Mouse (Mus musculus) gonadal fat pad, adult 2 months (tissue): ENCODE data around the gene Pde4d. TPM values are rescaled to one million over a fixed set of nuclear protein-coding genes. Genes with fewer than 3 reads are reported as not detected.

ENCODE experiments used
- DNase-seq: peaks from one replicate; pipeline ENCODE4 v3.0.0-alpha.2; 2012; ENCODE audit warnings: low read depth
- polyA plus RNA-seq: library from polyadenylated mRNA; depleted of rRNA; stranded (reverse); fragments of >200 nt; gene quantifications from 2 replicates; pipeline ENCODE4 v1.2.3, GENCODE M21; 2012

Pde4d gene
- polyA plus RNA-seq, 1 experiment = 10.0 TPM

DNA sequence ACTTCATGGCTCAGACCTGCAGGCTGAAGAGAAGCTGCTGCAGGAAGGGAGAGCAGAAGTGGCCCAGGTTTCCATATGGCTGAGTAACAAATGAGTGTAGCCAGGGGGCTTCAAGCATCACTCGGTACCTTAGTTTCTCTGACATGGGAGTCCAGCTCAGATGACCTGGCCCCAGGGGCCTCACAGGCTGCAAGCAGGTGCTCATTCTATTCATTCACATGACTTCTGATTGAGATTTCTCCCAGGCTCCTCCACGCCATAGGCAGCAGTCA is 719.5 kb downstream of the Pde4d start:
- DNase-seq = no peak

GRCm38 (mm10) chr13:109171688-109172087 is 721.9 kb downstream of the Pde4d start:
- DNase-seq = no peak

DNA sequence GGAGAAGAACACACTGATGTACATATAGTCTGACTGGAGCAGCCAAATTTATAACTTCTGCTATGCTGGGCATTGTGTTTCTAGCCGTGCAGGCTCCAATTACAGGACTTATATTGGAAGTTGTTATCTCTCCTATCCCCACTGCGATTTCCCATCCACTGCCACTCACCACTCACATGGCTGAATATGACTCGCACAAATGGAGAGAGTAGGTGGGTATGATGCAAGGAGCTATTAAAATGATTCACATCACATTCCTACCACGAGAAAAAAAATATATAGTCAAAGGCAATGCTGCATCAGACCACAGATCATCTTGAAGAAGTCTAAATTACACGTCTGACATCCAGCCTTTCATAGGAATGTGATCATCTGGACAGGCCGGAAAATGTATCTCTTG is 725.5 kb downstream of the Pde4d start:
- DNase-seq = no peak

- no peak for DNase-seq
Measured at GRCm38 (mm10) chr13:109175852-109176621, 726.3 kb downstream of the Pde4d start.

DNA sequence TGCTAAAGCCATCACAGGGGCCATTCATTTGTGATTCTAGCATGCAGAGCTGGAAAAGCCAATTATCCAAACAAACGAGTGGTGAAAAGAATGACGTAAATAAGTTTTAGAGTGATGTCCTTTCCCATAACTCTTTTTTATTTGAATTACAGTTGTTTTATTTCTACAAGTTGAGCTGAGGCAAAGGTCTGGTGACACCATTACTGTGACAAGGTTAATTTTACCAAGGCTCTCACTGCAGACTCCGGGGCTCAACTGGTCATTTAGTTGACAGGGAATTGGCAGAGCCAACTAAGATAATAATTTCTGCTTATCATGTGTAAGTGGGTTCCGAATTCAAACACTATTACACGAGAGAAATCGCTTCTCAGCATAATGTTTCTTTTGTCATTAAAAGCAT is 731.6 kb downstream of the Pde4d start:
- no peak for DNase-seq

DNA sequence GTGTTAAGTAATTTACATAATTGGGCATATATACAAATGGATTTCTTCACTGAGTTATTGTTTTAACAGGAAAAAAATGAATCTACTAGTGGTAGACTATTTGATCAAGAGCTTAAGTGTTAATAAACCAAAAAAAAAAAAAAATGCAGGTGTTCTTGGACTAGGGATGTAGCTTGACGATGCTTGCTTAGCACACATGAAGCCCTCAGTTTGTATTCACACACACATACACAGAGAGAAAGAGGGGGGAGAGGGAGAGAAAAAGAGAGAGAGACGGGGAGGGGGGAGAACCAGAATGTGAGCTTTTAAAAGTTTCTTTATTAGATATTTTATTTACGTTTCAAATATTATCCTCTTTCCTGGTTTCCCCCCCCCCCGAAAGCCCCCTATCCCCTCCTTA is 740.9 kb downstream of the Pde4d start:
- DNase-seq = no peak

DNA sequence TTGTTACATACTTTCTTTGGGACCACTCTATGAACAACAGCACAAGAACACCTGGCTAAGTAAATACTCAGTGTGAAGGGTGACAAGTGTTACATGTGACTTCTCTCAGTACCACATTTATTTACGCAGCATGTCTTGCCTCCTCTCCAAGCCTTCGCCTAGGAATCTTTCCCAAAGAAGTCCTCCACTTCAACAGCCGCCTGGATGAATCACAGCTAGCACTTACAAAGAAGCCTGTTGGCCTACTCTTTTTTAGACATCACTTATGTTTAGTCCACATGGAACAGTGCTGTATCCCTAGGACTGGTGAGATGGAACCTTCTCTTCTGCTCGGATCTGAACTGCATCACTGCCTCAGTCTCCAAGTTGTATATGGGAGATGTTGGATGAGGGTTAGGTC is 741.4 kb downstream of the Pde4d start:
- no peak for DNase-seq

- no peak for DNase-seq
Measured at GRCm38 (mm10) chr13:109205541-109205940, 755.8 kb downstream of the Pde4d start.

DNA sequence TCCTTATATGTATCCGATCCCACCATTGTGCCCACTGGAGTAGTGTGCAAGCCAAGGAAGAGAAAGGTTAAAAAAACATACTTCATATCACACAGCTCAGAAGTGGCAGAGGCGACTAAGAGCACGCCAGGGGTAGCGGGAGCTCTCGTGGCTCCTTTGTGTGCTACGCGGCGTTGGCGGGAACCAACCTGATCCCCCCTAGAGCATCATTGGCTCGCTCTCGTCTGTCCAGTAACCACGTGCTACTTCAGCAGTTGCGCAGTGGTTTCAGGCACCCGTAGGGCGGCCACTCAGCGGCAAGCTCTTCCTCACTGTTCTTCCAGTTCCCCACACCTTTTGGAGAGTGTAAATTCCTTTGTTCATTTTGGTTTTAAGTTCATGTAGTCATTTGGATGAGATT is 758.9 kb downstream of the Pde4d start:
- DNase-seq = no peak

DNA sequence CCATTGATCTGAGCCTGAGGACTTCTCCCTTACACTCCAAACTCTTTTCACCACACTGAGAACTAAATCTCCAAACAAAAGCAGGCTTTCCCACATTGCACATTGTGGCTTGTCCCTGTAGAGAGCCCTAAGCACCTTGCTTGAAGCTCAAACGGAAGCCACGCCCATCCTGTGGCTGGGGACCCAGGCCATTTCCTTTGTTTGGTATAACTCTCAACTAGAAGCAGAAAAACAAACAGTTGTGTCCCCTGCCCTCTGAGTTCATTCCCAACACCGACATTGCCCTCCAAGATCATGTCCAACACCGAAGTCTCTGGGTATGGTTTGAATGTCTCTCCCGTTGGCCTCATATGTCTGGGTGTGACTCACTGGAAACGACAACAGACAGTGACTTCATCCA is 759.7 kb downstream of the Pde4d start:
- no peak for DNase-seq

- no peak for DNase-seq
Measured at GRCm38 (mm10) chr13:109210403-109210802, 760.7 kb downstream of the Pde4d start.

- DNase-seq = no peak
Measured at GRCm38 (mm10) chr13:109211471-109211870, 761.7 kb downstream of the Pde4d start.

DNA sequence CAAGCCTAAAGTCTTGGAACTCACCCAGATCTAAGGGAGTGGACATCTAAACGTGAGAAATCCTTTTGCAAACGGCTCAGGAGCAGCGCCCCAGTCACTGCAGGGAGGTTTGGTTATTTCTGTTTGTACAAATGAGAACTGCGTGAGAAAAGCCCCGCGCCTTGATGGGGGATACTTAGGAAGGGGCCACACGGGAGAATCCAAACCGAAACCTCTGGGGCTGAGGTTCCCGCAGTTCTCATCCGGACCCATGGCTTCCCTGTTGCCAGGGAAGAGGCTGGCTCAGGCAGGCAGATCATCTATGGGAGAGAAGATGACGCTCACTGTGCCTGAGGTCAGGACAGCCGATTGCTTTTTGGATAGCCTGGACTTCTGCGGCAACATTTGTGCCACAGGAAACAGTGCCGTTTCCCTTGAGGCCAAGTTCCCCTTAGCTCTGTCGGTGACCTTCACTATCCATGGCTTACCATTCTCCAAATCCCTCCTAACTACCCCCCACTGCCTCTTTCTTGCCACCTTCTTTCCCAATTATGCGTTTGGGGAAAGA is 762.3 kb downstream of the Pde4d start:
- DNase-seq = no peak

- no peak for DNase-seq
Measured at GRCm38 (mm10) chr13:109212788-109213473, 763.2 kb downstream of the Pde4d start.

DNA sequence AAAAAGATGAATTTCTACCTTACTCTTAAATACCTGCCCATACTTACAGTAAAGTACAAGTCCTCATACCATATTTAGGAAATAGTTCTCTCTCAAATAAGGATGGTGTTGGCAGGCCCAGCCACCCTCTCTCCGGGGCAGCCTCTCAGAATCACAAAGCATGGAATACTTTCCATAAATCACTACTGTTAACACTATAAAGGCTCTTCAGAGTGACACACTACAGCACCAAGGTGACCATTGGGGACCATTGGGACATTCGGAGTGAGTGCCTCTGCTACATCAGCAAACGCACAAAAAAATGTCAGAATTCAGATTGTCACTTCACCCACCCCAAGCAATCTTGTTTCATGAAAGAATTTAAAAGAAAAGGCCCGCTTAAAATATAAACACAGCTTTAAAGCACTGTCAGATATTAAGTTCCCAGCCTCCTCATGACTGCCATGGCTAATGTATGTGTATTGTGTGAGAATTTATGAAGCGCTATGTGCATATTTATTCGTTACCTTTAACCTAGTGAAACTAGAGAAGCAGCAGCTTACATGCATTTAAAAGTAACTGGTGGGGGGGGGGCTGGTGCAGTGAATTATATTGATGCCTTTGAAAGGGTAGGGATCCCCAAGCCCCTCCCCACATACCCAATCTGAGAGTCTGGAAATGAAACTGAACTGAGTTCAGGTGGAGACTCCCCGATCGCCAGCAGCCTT is 769.4 kb downstream of the Pde4d start:
- no peak for DNase-seq

DNA sequence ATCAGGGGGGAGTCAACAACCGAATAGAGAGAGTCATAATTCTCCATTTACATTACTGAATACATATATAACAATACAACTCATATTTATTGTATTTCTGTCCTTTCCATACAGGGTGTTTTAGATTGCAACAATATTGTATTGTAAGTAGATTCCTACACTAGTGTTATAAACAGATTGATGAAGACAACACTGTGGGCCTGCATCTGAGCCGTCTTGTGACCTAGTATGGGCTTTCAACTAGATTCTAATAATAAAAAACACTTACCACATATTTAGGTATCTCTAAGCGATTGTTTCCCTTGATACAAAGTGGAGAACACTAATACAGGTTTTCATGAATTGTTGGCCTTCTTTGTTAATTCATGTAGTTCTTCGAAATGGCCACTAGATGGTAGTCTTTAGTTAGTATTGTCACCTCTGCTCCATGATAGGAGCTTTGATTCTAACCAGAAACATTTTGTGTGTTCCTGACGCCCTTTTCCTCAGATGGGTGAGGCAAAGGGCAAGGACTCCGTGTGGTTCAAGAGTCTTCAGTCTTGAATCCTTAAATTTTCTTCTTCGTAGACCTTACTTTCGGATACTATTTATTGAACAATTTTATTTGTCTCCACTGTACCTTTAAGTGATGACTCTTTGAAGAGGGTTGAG is 779.3 kb downstream of the Pde4d start:
- DNase-seq = no peak

DNA sequence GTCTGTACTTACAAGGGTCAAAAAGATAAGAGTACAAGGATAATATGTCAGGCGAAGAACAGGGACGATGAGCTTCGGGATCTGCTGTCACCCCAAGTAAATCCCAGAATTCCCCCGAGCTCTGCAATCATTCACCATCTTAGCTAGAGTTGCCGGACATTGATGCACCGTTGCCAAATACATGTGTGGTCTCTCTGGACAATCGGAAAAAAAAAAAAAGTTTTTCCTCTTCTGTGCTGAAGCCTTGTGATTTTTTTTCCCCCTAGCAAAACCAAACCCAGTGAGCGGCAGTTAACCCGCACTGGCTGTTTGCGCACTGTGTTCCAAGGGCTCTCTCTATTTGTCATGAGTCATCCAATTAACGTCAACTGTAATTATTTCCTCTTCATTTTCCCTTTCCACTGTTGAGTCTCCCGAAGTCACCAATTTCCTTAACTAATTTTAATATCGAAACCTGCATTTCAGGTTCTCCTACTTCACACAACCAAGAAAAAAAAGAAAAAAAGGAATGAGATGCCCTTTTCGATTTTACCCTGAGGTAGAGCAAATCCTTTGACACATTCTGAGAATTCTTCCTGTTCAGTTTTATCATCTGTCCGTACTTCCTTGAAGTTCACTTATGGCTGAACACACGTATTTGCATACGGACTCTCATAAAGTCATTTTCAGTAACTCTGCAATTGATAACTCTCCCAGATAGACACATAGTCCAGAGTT is 780.0 kb downstream of the Pde4d start:
- no peak for DNase-seq

- no peak for DNase-seq
Measured at GRCm38 (mm10) chr13:109230335-109230987, 780.7 kb downstream of the Pde4d start.

- no peak for DNase-seq
Measured at GRCm38 (mm10) chr13:109231848-109232460, 782.2 kb downstream of the Pde4d start.

DNA sequence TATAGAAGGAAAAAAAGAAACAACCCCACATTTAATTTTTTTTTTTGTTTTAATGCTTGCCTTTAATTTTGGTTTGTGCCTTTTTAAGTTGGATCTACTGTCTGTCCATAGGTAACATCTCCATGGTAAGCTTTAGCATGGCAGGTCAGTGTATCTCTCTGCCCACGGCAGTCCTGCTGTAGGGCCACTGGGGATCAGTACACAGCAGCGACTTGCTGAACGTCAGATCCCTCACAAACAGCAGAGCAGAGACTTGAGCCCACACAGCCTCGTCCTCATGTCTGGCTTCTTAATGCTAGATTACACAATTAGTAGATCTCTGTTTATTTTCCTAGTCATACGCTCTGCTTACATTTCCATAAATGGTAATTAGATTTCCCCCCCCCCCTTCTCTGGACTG is 782.8 kb downstream of the Pde4d start:
- no peak for DNase-seq
